Mouse (Mus musculus) heart, postnatal 0 days (tissue): ENCODE measurements around the gene Gpr68.

ENCODE experiments used
- CTCF ChIP-seq: IDR thresholded peaks from 2 replicates; pipeline ENCODE4 v1.5.1; 2016; ENCODE audit warnings: antibody characterized with exemption, control low read depth, low read depth
- EP300 ChIP-seq: IDR thresholded peaks from 2 replicates; pipeline ENCODE4 v1.6.1; 2016; ENCODE audit warnings: antibody characterized with exemption, low read depth

GRCm38 (mm10) chr12:100901386-100901785, 6.6 kb downstream of the Gpr68 start:
- TF ChIP-seq CTCF (no peak), EP300 (no peak)
